Mouse (Mus musculus) heart, embryonic 14.5 days (tissue): ENCODE data around the gene Anln. TPM values are rescaled to one million over a fixed set of nuclear protein-coding genes. Genes with fewer than 3 reads are reported as not detected.
A peak's percentile ranks its signal among the peaks of the same experiment; 100 is the strongest.

Source experiments
- ATAC-seq: fragments of 200-750 bp; cut with Nextera tagmentation; 2 replicates; pipeline ENCODE4 v1.8.0; 2017; ENCODE audit warnings: low read depth, moderate TSS enrichment; ENCODE audit not compliant: insufficient number of reproducible peaks, insufficient read depth, low FRiP score
- H3K27ac ChIP-seq, 2 experiments: fragments of 200-500 bp in 1 of 2; fragments of 300-500 bp in 1 of 2; sonication (generic) in 1 of 2; replicated peaks in 1 of 2; 2 replicates each; pipeline ENCODE4 v1.5.1; 2012 to 2014; ENCODE audit warnings: low read depth in 2 of 2, low read length in 2 of 2, control low read depth in 1 of 2, mild to moderate bottlenecking in 1 of 2, mixed read lengths in 1 of 2; ENCODE audit not compliant: control insufficient read depth in 1 of 2, insufficient read depth in 1 of 2
- H3K27me3 ChIP-seq: fragments of 300-500 bp; sonication (generic); 2 replicates; pipeline ENCODE4 v1.6.1; 2014; ENCODE audit warnings: mild to moderate bottlenecking, low read length, control low read depth; ENCODE audit not compliant: control insufficient read depth, insufficient read depth
- H3K36me3 ChIP-seq: fragments of 300-500 bp; sonication (generic); 2 replicates; pipeline ENCODE4 v1.6.1; 2014; ENCODE audit warnings: mild to moderate bottlenecking, control low read depth, low read length, mixed read lengths; ENCODE audit not compliant: control insufficient read depth, insufficient read depth
- H3K4me1 ChIP-seq, 2 experiments: fragments of 200-500 bp in 1 of 2; fragments of 300-500 bp in 1 of 2; sonication (generic) in 1 of 2; 2 replicates each; pipeline ENCODE4 v1.6.1; 2012 to 2014; ENCODE audit warnings: low read length in 2 of 2, control low read depth in 1 of 2, mixed read lengths in 1 of 2; ENCODE audit not compliant: control insufficient read depth in 2 of 2, insufficient read depth in 2 of 2
- H3K4me2 ChIP-seq: fragments of 300-500 bp; sonication (generic); 2 replicates; pipeline ENCODE4 v1.6.1; 2014; ENCODE audit warnings: mild to moderate bottlenecking, low read length
- H3K4me3 ChIP-seq, 2 experiments: fragments of 200-500 bp in 1 of 2; fragments of 300-500 bp in 1 of 2; sonication (generic) in 1 of 2; 2 replicates each; pipeline ENCODE4 v1.5.1; 2012 to 2014; ENCODE audit warnings: low read length in 2 of 2, mild to moderate bottlenecking in 2 of 2, control low read depth in 1 of 2, low read depth in 1 of 2, moderate library complexity in 1 of 2; ENCODE audit not compliant: control insufficient read depth in 1 of 2, insufficient read depth in 1 of 2
- H3K9ac ChIP-seq: fragments of 300-500 bp; sonication (generic); 2 replicates; pipeline ENCODE4 v1.6.1; 2014; ENCODE audit warnings: mild to moderate bottlenecking, low read length
- H3K9me3 ChIP-seq: fragments of 300-500 bp; sonication (generic); 2 replicates; pipeline ENCODE4 v1.6.1; 2016; ENCODE audit warnings: low read length, control low read depth; ENCODE audit not compliant: control insufficient read depth
- WGBS: fragments of 180-500 bp; shearing (Covaris S2); extraction: QIAGEN DNeasy Blood & Tissue Kit; methylation state at CpG from one replicate; pipeline ENCODE4 v1.1.7; 2014; 5-methylcytosine and 5-hydroxymethylcytosine counted together
- polyA plus RNA-seq: library from polyadenylated mRNA; unstranded; fragments of >200 nt; fragmentation: Nextera tagmentation; extraction: Ambion mirVana; gene quantifications from 2 replicates; pipeline ENCODE4 v1.2.1, GENCODE M21; 2014

Gene Anln
- polyA plus RNA-seq, 1 experiment from 2014 or later: 62.0 TPM

GRCm38 (mm10) chr9:22353465-22353864 lies 35.5 kb downstream of the Anln start:
- no peak for ATAC-seq
- H3K9ac ChIP-seq: no peak overlapping the region
- no peak overlapping the region for H3K4me3 ChIP-seq
- 94% methylated on average over 5 of the region's 5 CpGs for WGBS
- H3K27me3 ChIP-seq: no peaks in the 10 kb centered on the region
- H3K9me3 ChIP-seq: no peaks in the 10 kb centered on the region
- no peak overlapping the region for H3K4me2 ChIP-seq
- H3K36me3 ChIP-seq: peaks cover 78% of the 10 kb centered on the region
- no peak overlapping the region for H3K27ac ChIP-seq
- no peaks in the 10 kb centered on the region for H3K4me1 ChIP-seq

DNA sequence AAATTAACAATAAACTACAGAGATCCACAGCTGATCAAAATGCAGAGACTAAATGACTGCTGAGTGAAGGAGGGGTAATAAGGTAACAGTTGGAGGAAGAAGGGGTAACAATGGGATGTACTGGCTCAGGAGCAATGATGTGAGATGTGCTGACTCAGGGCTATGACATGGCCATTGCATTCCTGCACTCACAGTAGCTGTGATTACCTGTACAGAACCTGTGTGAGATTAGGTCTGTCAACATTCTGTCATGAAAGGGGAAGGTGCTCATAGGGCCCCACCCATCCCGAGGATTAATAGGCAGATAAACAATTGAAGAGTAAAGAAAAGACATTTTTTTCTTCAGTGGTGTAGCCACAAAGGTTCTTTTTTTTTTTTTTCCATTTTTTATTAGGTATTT lies 48.7 kb downstream of the Anln start:
- no peak for ATAC-seq
- H3K9ac ChIP-seq: no peak overlapping the region
- peaks cover 81% of the 10 kb centered on the region for H3K36me3 ChIP-seq
- H3K4me2 ChIP-seq: no peak overlapping the region
- H3K9me3 ChIP-seq: no peaks in the 10 kb centered on the region
- 78% methylated on average over 1 of the region's 1 CpGs for WGBS
- H3K4me1 ChIP-seq: no peaks in the 10 kb centered on the region
- H3K27me3 ChIP-seq: no peaks in the 10 kb centered on the region
- no peak overlapping the region for H3K27ac ChIP-seq
- no peak overlapping the region for H3K4me3 ChIP-seq

DNA sequence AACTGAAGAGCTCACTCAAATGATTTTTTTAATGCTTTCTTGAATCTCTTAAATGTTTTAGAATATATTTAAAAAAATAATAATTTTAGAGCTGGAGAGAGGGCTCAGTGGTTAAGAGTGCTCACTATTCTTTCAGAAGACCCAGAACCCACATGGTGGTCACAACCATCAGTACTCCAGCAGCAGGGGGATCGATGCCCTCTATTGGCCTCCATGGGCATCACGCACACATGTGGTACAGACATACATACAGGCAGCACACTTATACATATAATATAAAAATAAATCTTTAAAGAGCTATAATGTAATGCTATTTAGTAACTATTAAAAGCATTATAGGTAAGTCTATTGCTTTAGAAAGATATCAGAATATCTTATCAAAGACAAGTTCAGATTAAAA lies 51.8 kb downstream of the Anln start:
- Histone ChIP-seq H3K4me1 (no peaks in the 10 kb centered on the region), H3K4me3 (no peak overlapping the region), H3K9me3 (no peaks in the 10 kb centered on the region), H3K27ac (no peak overlapping the region), H3K4me2 (no peak overlapping the region), H3K9ac (no peak overlapping the region), H3K27me3 (no peaks in the 10 kb centered on the region), H3K36me3 (peaks cover 83% of the 10 kb centered on the region)
- WGBS: 100% methylated on average over 2 of the region's 2 CpGs
- no peak for ATAC-seq

DNA sequence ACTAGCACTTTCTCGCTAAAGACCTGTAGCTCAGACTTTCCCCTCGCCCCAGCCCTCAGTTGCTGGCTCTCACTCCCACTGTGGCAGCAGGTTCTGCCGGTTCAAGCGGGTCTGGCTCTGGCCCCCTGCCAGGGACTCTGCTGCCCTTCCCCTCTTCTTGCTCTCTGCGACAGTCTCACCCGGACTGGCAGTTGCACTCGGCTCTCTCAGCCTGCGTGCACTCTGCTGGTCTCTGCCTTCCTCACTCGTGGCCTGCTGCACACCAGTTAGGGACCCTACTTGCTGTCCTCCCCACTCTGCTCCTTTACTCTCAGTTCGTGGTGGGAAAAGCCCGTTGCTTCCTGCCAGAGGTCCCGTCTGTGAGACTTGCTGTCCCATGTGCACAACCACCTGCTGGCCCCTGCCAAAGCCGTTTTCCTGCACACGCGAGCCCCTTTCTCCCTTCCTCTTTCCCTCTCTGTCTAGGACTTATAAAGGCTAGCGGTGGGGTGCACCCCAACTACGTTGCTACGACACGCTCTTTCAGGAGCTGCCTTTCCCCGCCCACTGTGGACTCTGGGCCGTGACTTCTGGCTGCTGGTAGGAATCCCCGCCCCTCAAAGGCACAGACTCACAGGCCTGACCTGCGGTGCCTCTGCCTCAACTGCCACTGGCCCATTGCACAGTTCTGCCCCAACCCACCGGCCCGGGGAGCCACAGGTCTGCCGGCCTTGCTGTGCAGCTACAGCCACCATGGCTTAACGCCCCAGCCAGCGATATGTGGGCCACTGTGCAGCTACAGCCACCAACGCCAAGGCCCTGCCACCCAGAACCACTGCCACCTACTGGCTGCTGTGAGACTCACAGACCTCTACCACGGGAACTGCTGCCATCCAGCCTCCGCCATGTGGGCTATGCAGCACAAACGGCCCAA lies 61.3 kb downstream of the Anln start:
- Histone ChIP-seq H3K36me3 (peaks cover 21% of the 10 kb centered on the region), H3K4me1 (peaks cover 4 to 8% of the 10 kb centered on the region in 2 experiments; a peak in 3 of 4 replicates), H3K9me3 (no peaks in the 10 kb centered on the region), H3K27me3 (no peaks in the 10 kb centered on the region), H3K9ac (peak overlapping the region; percentile 72), H3K4me3 (peak overlapping the region; percentile 48 to 54), H3K4me2 (peak overlapping the region; percentile 75), H3K27ac (peak overlapping the region; percentile 25 to 60)
- under 1% methylated on average over 32 of the region's 32 CpGs for WGBS
- ATAC-seq: peak; percentile 86

GRCm38 (mm10) chr9:22327099-22327474 lies 61.9 kb downstream of the Anln start:
- no peaks in the 10 kb centered on the region for H3K9me3 ChIP-seq
- peaks cover 4 to 8% of the 10 kb centered on the region in 2 experiments; a peak in 3 of 4 replicates for H3K4me1 ChIP-seq
- WGBS: 17% methylated on average over 9 of the region's 9 CpGs
- peaks cover 14% of the 10 kb centered on the region for H3K36me3 ChIP-seq
- ATAC-seq: no peak
- H3K27me3 ChIP-seq: no peaks in the 10 kb centered on the region
- peak overlapping the region; percentile 48 to 54 for H3K4me3 ChIP-seq
- H3K27ac ChIP-seq: peak overlapping the region; percentile 25 to 60
- peak overlapping the region; percentile 72 for H3K9ac ChIP-seq
- H3K4me2 ChIP-seq: peak overlapping the region; percentile 75

DNA sequence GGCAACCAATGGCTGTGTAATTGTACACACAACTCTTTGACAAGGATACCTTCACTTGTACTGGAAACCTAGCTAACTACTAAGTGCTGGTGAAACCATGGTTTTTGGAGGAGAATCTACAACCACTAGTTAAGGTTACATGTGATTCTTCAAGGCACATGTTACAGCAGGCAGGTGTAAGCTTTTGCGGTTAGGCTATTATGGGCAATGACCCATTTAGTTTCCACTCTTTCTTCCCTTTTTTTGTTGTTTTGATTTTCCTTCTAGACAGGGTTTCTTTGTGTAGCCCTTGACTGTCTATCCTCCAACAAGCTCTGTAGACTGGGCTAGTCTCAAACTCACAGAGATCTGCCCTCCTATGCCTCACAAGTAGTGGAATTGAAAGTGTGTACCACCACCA lies 64.4 kb downstream of the Anln start:
- no peaks in the 10 kb centered on the region for H3K36me3 ChIP-seq
- 97% methylated on average over 1 of the region's 1 CpGs for WGBS
- H3K9ac ChIP-seq: no peak overlapping the region
- H3K4me1 ChIP-seq: peaks cover 4 to 8% of the 10 kb centered on the region in 2 experiments; a peak in 3 of 4 replicates
- H3K27me3 ChIP-seq: no peaks in the 10 kb centered on the region
- no peak for ATAC-seq
- H3K27ac ChIP-seq: no peak overlapping the region
- no peak overlapping the region for H3K4me3 ChIP-seq
- H3K9me3 ChIP-seq: no peaks in the 10 kb centered on the region
- H3K4me2 ChIP-seq: no peak overlapping the region

- Histone ChIP-seq H3K36me3 (no peaks in the 10 kb centered on the region), H3K4me2 (no peak overlapping the region), H3K9me3 (peaks cover 3% of the 10 kb centered on the region; the same call in 1 of the 2 replicates), H3K27ac (no peak overlapping the region), H3K27me3 (no peaks in the 10 kb centered on the region), H3K4me3 (no peak overlapping the region), H3K9ac (no peak overlapping the region), H3K4me1 (peaks cover 4 to 8% of the 10 kb centered on the region in 2 experiments; a peak in 3 of 4 replicates)
- no peak for ATAC-seq
- WGBS: 68% methylated on average over 8 of the region's 8 CpGs
Measured at GRCm38 (mm10) chr9:22322381-22323211, 66.4 kb downstream of the Anln start.
